Mouse (Mus musculus) left cerebral cortex, postnatal 4 days (tissue): ENCODE data around the gene Pdyn. TPM values are rescaled to one million over a fixed set of nuclear protein-coding genes. Genes with fewer than 3 reads are reported as not detected.
A peak's percentile ranks its signal among the peaks of the same experiment; 100 is the strongest.

Experiments
- DNase-seq: peaks from one replicate; pipeline ENCODE4 v3.0.0-alpha.2; 2022
- intact Hi-C: fragments of 180-260 bp; cut with DNase I; formaldehyde crosslinking; loops from one replicate; pipeline ENCODE4 v1.15.1; 2025
- total RNA-seq, 2 experiments: library from RNA; stranded (reverse); gene quantifications; 2 replicates each; pipeline ENCODE4 v1.2.3; 2021

Gene Pdyn
- total RNA-seq: 1 to 10 TPM; 8.6 to 9.1 TPM

- intact Hi-C loops: no loop called here
- peak; percentile 31 for DNase-seq
Observed at GRCm38 (mm10) chr2:129699484-129700158, at the start of gene Pdyn. Gene Pdyn, minus strand, starts transcription at chr2:129699844.

DNA sequence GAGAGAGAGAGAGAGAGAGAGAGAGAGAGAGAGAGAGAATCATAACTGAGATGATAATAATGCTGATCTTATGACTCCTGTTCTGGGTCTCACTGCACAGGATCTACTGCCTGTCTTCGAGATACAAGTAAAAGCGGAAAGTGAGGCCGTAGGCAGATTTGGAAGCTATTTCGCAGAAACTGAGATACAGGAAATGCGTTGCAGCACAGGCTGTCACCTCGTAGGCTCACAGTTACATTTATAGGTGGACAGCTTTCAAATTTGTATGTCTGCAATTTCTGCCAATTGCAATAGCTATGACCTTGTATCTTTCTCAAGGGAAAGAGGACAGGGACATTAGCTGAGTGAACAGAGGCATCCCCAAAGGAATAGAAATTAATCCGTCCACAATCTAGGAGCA, 42.4 kb upstream of the Pdyn start:
- intact Hi-C loops: no loop called here
- no peak for DNase-seq

DNA sequence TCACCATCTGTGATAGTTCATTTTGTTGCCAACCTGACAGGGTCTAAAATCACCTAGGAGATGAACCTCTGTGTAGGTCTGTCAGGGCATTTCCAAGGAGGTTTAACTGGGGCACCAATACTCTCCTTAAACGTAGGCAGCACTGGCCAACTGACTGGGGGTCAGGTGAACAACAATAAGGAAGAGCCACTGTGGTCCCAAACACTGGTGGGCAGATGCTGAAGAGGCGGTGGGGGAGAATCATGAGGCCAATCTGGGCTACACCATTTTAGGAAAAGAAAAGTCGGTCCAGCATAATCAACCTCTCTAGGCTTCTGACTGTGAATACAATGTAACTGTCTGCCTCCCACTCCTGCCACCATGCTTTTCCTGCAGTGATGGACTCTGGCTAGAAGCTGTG, 40.9 kb upstream of the Pdyn start:
- DNase-seq: no peak
- intact Hi-C loops: no loop called here

DNA sequence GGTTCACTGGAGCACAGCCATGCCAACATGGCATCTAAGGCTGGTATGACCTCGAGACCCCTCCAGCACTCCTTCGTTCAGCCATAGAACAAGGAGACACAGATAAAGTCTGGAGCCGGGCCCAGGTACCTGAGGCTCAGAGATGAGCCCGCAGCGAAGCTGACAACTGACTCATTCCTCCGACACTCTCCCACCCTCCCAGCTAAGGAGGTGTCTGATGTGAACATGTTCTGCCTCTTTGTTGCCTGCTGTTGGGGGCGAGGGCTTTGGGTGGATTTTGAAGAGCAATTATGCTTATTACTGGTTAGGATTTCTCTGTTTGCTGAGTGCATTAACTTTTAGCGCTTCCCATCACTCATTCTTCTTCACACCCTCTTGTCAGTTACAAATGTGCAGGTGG, 34.4 kb upstream of the Pdyn start:
- DNase-seq: no peak
- intact Hi-C loops: no loop called here

DNA sequence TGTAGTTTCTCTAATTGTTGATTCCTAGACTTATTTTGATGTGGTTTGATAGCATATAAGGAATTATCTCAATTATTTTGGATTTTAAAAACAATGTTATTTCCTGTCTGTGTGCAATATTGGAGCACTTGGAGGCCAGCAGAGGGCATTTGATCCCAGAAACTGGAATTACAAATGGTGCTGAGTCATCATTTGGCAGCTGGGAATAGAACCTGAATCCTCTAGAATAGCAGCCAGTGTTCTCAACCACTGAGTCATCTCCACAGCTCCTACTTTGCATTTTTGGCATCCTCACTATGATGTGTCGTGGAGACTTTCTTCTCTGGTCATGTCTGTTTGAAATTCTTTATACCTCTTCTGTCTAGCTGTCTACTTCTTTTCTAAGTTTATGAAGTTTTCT, 30.0 kb upstream of the Pdyn start:
- intact Hi-C loops: no loop called here
- no peak for DNase-seq

- DNase-seq: peak; percentile 55
- intact Hi-C loops: no loop called here
Observed at GRCm38 (mm10) chr2:129715671-129716070, 16.0 kb upstream of the Pdyn start.

DNA sequence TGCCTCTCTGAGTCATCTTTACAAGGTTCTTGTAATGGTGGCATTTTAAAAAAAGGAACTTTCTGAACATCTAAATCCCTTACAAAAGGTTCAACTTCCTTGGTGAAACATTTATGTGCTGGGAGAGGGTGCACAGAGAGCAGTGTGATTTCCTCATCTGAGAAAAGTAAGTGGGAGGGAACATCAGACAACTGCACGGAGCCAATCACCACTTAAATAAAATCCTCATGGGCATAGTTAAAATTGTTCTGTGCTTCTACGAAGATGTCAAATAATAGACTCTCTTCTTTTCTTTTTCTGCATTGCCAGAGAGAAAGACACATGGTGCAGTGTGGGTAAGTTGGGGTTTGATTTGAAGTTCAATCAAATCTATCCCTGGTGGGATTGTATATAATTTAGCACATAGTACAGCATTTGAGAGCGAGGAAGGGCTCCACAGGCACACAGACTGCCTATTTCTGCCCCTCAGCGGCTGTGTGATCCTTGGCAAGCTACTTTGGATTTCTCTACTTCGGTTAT, 13.4 kb upstream of the Pdyn start:
- intact Hi-C loops: no loop called here
- DNase-seq: no peak

DNA sequence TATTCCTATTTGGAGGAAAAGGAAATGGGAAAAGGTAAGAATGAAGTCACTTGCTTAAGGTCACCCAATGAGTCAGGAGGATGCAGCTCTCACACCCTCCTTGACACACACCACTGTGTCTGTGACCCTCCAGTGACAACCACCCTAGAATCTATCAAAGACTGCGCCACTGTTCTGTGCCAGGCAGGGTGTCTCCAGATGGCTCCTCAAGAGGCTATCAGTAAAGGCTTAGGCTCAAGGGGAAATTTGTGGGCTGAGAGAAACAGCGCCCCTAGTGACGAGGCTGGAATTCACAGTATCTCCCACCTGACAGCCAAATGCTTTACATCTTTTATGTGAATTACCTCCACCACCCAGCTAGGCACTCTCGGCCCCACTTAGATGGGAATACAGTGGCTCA, 3.6 kb downstream of the Pdyn start:
- intact Hi-C loops: no loop called here
- DNase-seq: peak; percentile 56

DNA sequence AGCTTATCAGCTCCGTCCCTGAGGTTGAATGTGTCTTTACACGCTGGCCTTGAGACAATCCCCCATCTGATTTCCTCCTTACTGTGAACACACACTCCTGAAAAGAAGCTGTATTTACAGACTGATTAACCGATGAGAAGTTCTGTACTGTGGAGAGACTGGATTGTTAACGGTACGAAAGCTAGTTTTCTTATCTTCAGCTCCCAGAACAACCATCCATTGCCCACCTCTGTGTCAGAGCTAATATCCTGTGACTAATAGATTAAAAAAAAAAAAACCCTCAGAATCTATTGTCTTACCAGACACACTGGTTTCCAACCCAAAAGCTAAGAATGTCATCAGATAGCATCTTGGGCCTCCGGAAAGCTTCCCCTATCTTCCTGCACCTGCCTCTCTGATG, 5.3 kb downstream of the Pdyn start:
- no peak for DNase-seq
- intact Hi-C loops: no loop called here

- no peak for DNase-seq
- intact Hi-C loops: no loop called here
Observed at GRCm38 (mm10) chr2:129692694-129693093, 7.0 kb downstream of the Pdyn start.

DNA sequence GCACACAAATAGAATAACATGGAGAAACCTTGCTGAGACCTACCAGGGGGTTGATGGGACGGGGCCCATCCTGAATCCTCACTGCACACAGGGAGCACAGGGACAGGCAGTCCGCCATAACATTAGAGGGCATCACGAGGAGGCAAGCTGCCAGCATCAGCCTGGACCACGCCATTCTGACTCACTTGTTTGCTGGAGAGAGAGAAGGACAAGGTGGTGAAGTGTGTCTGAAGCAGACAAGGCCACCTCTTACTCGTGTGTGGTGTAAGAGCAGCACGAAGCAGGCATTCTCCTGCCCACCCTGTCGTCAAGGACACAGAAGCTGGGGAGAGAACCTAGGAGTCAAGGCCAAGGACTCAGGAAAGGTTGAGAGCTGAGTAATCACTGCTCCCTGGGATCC, 9.9 kb downstream of the Pdyn start:
- intact Hi-C loops: no loop called here

DNA sequence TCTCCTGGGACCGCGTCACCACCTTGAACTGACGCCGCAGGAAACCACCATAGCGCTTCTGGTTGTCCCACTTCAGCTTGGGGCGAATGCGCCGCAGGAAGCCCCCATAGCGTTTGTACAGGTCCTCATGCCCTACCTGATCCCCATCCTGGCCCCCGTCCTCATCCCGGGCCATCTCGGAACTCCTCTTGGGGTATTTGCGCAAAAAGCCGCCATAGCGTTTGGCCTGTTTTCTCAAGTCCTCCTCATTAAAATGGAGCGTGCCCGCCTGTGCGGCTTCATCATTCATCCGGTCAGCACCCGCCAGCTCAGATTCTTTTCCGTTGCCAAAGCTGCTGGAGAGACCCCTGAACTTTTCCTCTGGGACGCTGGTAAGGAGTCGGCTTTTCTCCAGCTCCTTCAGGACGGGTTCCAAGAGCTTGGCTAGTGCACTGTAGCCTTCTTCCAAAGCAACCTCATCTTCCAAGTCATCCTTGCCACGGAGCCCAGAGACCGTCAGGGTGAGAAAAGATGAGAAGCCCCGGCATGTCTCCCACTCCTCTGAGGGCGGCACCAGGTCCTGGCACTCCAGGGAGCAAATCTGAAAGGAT, 11.5 kb downstream of the Pdyn start:
- no peak for DNase-seq
- intact Hi-C loops: no loop called here

More for the DNA sequence above, 9.9 kb downstream of the Pdyn start:
- DNase-seq: no peak

DNA sequence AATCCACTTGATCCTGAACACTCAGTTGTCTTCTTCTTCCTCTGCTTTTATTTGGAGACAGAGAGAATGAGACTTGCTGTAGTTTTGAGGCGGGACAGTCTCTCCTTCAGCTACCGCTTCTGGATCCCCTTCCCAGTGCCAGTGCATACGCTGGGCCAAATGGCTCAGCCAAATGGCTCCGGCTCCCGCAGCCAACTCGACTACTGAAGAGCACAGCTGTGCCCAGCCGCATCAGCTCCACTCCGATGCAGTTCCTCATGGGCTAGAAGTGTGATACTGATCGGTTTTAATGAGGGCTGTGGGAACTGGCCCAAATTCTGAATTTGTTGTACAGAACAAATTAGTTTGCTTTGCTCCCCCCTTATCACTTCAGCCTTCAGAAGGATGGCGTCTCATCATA, 12.7 kb downstream of the Pdyn start:
- intact Hi-C loops: no loop called here
- DNase-seq: peak; percentile 69

DNA sequence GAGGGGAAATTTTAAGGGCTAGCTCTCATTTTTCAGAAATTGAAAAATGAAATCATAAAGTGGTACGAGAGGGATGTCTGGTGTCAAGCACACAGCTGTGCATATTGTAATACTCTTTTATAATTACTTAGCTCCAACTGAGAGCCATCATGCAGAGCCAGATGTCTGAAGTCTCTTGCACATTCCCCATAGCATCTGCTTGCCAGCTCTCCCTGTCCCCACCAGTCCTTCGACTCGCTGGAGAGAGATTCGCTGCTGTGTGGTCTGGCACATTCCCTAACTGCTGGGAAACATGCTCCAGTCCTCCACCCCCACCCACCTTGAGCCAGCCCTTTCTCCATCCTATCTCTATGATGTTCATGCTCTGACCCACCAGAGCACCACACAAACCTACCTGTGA, 15.6 kb downstream of the Pdyn start:
- no peak for DNase-seq
- intact Hi-C loops: no loop called here

- no peak for DNase-seq
- intact Hi-C loops: no loop called here
Observed at GRCm38 (mm10) chr2:129680236-129680635, 19.4 kb downstream of the Pdyn start.

GRCm38 (mm10) chr2:129679066-129679465, 20.6 kb downstream of the Pdyn start:
- intact Hi-C loops: loop anchor here (5.0 kb wide), 1 partner anchor 193 kb away; no protein-coding TSS in a partner anchor

GRCm38 (mm10) chr2:129677664-129678063, 22.0 kb downstream of the Pdyn start:
- no peak for DNase-seq
- intact Hi-C loops: loop anchor here (5.0 kb wide), 1 partner anchor 195 kb away; no protein-coding TSS in a partner anchor

More at GRCm38 (mm10) chr2:129679066-129679465, 20.6 kb downstream of the Pdyn start:
- DNase-seq: no peak

GRCm38 (mm10) chr2:129674935-129675634, 24.6 kb downstream of the Pdyn start:
- DNase-seq: peak; percentile 89
- intact Hi-C loops: loop anchor here (5.0 kb wide), 1 partner anchor 197 kb away; no protein-coding TSS in a partner anchor

- intact Hi-C loops: no loop called here
- DNase-seq: no peak
Observed at GRCm38 (mm10) chr2:129671911-129672310, 27.7 kb downstream of the Pdyn start.

DNA sequence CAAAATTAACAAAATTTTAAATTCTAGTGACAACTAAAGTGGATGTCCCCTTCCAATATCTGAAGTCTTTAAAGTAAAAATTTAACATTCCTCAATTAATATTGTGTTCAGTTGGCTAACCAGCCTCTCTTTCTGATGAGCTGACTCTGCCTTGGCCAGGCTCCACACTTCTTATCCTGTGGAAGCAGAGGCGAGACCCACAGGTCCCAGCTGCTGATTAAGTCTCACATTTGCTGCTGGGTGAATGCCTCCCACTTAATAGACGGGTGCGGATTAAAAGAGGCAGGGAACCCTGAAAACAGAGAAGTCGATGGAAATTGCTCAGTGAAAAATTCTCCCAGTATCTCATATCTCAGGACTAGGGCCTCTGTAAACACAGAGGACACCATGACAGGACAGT, 37.2 kb downstream of the Pdyn start:
- no peak for DNase-seq
- intact Hi-C loops: no loop called here

GRCm38 (mm10) chr2:129660020-129660419, 39.6 kb downstream of the Pdyn start:
- DNase-seq: no peak
- intact Hi-C loops: no loop called here

DNA sequence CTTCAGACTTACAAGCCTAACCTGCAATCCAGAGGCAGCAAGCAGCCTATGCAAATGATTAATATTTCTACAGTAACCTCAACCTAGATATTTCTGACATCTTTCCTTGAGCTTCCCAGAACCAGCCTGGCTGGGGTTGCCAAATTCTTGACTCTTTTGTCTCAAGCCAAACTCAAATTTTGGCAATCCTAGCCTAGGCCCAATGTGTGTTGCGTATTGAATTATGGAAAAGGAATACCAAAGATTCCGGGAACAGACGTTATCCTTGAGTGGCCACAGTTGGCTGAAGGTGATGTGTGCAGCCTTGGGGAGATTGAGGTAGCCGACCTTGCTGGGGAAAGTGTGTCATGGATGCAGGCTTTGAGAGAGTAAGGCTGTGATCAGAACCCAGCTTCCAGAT, 40.8 kb downstream of the Pdyn start:
- DNase-seq: no peak
- intact Hi-C loops: no loop called here
